Mouse (Mus musculus) left cerebral cortex, postnatal 4 days (tissue): ENCODE measurements around the gene Arvcf. TPM values are rescaled to one million over a fixed set of nuclear protein-coding genes. Genes with fewer than 3 reads are reported as not detected.

Source experiments
- DNase-seq: peaks from one replicate; pipeline ENCODE4 v3.0.0-alpha.2; 2022
- intact Hi-C: fragments of 180-260 bp; cut with DNase I; formaldehyde crosslinking; loops from one replicate; pipeline ENCODE4 v1.15.1; 2025
- total RNA-seq, 2 experiments: library from RNA; stranded (reverse); gene quantifications; 2 replicates each; pipeline ENCODE4 v1.2.3; 2021

The Arvcf gene
- total RNA-seq = 10 to 100 TPM; 74.7 to 80.3 TPM

DNA sequence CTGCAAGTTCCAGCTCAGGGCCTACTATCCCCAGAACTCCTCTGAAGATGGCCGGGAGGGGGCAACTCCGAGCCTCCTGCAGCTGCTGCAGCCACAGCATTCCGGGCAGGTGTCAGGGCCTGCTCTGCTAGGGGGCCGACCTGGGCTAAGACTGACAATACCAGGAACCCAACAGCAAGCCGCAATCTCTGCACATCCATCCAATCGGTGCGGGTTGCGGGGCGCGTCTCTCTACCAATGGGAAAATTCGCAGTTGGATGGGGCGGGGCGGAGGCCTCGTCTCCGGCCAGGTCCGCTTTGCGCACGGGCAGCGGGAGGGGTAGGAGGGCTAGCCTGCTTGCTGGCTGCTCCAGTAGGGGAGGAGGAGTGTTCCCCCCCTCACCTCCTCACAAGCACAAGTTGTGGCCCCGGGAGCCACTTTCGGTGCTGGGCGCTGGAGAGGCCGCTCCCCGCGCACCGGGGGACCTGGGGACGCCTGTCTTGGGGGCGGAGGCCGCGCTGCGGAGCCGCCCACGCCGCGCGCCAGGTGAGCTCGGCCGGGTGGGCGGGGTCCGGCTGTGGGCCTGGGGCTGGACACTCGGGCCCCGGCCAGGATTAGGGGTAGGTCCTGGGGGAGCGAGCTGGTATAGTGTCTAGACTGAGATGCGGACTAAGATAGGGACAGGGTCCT is at the start of gene Arvcf, which contains the start of gene Tango2:
Gene Arvcf (plus strand): TSS at position 252 of the 670 bp plus-strand sequence.
Gene Tango2 (minus strand): TSS at position 173 of the 670 bp plus-strand sequence.
- intact Hi-C loops = loop anchor here (5.0 kb wide), 2 partner anchors 59 to 269 kb away; no protein-coding TSS in a partner anchor

DNA sequence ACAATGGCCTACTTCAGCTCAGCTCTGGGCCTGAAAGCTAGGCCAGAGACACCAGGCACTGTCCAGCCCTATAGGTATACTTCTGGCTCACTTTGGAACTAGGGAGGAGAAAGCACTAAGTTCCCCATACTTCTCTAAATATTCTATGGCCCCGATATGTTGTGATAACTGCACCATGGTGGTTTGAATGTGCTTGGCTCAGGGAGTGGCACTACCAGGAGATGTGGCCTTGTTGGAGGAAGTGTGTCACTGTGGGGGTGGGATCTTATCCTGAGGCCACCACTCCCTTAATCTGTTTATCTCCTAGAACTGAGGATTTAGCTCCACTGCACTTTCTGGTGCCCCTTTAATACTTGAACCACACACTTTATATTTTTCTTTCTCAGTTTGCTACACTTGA is 39.8 kb upstream of the Arvcf start:
- intact Hi-C loops = no loop called here
- no peak for DNase-seq

More for the DNA sequence above, at the start of gene Arvcf, which contains the start of gene Tango2:
- peak; percentile 93 for DNase-seq

- intact Hi-C loops = no loop called here
- DNase-seq = no peak
Measured at GRCm38 (mm10) chr16:18318992-18319391, 29.0 kb upstream of the Arvcf start.

DNA sequence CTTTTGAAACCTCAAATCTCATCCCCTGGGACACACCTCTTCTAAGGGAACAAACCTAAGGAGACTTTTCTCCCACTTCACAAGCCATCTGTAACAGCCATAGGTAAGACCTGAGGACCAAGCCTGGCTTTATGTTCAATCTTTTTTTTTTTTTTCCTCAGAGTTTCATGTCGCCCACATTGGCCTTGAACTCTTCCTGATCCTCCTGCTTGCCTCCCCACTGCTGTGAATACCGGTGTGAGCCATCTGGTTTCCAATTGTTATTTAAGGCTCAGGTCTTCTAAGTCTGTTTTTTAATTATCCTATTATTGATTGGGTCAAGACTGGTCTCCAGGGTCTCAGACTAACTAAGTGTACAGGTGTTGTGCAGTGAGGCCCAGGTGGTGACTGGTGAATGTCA is 26.5 kb upstream of the Arvcf start:
- DNase-seq = no peak
- intact Hi-C loops = no loop called here

DNA sequence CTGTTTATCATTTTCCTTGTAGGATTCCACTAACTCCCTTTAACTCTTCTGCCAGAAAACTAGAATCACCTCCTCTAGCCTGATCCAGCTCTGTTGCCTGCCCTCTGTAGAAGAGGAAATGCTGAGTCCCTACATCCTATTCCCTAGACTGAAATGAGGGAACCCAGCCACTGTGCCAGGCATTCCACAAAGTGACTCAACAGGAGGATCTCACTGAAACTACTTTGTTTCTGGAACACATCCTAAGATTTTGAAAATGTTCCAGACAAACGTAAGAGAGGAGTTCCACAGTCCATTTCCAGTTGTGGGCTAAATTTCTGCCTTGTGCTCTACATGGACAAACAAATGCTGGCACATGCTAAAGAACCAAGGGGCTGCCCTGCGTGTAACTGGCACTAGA is 24.5 kb upstream of the Arvcf start:
- intact Hi-C loops = no loop called here
- no peak for DNase-seq

DNA sequence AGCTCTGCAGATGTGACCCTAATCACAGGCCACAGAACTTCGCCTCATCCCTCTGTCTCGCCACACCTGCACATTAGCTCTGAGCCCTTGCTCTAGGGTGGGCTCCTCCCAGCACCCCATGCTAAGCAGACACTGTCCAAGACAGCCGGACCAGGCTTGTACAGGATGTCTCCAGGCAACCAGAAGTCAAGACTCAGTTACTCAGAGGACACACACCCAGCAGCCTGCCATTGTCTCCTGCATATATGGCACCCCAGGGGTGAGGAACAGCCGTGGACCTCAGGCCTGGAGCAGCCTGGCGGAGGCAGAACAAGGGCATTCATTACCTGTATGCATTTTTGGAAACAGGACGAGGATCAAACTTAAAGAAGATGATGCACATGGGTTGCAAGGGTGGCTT is 24.0 kb upstream of the Arvcf start:
- no peak for DNase-seq
- intact Hi-C loops = no loop called here

- intact Hi-C loops = no loop called here
- no peak for DNase-seq
Measured at GRCm38 (mm10) chr16:18325741-18326140, 22.2 kb upstream of the Arvcf start.

DNA sequence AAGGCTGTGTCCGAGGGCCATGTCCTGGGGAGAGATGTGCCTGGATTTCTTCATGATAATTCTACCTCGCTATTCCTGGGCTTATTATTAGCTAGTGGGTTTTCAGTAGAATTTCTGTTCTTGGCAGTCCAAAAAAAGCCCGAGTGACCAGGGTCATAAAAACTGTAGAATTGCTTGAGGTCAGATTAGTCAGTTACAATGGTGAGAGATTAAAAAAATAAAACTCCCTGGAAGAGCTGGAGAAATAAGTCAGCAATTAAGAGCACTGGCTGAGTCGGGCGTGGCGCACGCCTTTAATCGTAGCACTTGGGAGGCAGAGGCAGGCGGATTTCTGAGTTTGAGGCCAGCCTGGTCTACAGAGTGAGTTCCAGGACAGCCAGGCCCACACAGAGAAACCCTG is 20.0 kb upstream of the Arvcf start:
- intact Hi-C loops = no loop called here
- DNase-seq = no peak

GRCm38 (mm10) chr16:18328524-18328923 is 19.5 kb upstream of the Arvcf start:
- intact Hi-C loops = no loop called here
- no peak for DNase-seq

DNA sequence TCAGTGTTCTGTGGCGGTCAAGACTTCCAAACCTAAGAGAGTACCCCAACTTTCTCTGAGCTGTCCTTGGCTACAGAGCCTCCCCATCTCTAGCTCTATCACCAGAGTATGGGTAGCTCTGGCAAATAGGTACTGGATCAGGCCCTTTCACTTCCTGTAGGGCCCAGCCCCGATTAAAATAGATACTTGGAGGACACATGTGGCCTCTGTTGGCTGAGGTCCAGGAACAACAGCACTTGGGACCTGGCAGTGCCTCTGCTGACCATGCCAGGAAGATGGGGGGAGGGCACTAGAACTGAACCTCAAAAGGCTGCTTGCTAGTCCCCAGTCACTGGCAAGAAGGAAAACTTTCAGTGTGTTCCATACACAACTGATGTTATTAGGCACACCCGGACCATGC is 14.0 kb upstream of the Arvcf start:
- intact Hi-C loops = no loop called here
- DNase-seq = no peak

DNA sequence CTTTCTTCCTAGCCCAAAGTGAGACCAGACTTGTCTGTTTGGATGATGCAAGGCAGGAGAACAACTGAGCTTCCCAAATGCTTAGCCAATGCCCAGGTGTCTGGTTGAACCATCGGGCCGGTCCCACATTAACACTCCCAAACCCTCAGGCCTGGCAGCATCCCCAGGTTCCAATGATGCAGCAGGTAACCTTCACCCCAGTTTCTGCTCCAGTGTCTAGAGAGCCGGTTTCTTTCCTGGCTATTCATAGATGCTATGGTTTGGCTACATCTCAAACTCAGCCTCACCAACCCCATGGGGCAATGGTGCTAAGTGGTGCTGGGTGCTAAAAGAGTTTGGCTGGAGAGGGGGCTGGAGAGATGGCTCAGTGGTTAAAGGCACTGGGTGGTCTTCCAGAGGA is 12.0 kb upstream of the Arvcf start:
- no peak for DNase-seq
- intact Hi-C loops = no loop called here

DNA sequence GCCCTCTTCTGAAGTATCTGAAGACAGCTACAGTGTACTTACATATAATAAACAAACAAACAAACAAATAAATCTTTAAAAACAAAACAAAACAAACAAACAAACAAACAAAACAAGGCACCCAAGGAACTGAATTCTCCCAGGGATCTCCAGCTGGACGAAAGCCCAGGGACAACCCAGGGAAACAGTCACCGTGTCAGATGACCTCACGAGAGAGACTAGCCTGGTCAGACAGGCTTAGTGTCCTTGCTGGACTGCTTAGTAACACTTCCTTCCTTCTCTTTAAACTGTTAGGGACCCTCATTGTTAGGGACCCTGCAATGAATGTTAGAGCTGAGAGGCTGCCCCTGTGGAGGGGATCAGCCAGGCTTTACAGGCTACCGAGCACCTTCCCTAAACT is 10.7 kb upstream of the Arvcf start:
- no peak for DNase-seq
- intact Hi-C loops = no loop called here

DNA sequence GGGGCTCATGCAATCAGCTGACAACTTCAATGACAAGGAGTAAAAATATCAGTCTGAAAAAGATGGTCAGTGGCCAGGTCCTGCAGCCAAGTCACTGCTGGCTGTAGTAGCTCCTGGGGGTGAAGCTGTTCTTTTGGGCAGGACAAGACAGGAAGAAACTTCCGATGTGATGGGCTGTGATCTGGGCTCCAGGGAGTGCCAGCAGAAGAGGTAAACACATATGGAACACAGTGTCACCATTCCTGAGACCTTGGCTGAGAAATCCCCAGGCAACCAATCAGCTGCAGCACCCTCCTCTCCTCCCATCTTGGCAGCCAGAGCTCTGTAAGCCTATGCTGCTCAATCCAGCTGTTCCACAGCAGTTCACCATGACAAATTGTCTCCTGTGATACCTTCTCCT is 8.1 kb upstream of the Arvcf start:
- DNase-seq = no peak
- intact Hi-C loops = no loop called here

DNA sequence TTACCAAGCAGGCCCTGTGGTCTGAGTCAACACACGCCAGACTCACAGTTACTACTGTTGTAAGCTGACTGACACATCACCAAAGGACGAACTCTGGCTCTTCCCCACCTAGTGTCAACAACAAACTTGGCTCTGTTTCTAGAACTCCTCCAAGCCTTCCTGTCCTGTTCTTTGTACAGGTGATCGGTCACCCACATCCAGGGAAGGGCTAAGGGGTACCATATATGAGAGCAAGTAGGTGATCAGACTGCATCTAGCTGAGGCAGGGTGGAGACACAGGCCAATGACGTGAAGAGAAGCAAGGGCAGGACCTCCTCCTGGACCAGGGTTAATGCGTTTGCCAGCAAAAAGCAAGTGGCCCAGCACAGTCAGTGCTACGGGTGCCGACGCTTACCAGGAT is 6.4 kb upstream of the Arvcf start:
- DNase-seq = no peak
- intact Hi-C loops = no loop called here

DNA sequence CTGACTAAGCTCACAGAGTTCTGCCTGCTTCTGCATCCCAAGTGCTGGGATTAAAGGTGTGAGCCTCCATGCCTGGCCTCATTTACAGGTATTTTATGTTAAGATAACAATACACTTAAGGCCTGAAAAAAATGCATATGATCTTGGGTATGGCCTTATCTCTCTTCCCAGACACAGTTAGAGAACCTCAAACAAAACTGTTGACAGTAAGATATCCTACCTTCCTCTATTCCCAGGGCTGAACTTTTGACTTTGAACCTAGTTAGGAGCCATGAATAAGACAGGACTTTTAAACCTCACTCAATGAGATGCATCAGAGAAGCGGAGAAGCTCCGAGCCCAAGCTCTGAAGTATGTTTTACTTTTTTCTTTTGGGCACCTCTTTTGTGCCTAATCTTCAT is 5.9 kb upstream of the Arvcf start:
- intact Hi-C loops = no loop called here
- DNase-seq = no peak

DNA sequence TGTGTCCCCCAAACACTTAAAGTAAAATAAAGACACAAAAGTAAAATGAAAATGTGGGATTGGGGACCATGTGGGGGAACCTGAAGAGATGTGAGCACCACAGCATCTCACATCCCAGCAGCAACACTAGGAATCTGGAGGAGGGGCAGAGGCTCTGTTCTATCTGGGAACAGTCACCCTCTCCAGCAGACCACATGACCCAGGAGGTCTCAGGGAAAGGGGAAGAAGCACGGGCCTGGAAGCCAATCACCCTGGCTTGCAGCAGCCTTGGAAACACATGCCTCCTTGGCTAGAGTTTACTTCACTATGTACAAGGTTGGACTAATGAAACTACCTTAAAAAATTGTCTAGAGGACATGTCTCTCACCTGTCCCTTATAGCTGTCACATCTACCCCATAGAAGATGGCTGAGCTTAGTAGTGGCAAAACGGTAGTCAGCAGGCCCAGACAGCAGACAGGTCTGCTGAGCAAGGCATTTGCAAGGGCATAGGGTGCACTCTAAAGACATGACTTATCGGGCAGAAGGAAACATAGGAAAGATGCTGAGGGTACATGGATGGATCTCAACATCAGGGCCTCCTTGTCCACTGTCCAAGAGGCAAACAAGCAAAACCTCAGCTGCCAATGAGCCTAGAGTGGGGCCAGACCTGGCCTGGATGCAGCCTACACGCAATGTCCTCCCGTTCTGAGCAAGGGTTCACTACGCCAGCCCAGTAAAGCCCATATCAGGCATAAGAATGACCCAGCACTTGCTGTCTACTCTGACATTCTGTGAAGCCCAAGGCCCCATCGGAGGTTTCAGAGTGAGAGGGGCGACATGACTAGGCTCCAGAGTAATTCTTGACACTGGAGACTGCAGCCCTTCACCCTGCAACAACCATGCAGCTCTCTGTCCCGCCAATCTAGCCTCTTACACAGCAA is 5.1 kb upstream of the Arvcf start:
- DNase-seq = no peak
- intact Hi-C loops = no loop called here

- intact Hi-C loops = no loop called here
- peak; percentile 98 for DNase-seq
Measured at GRCm38 (mm10) chr16:18343778-18344177, 4.2 kb upstream of the Arvcf start.

DNA sequence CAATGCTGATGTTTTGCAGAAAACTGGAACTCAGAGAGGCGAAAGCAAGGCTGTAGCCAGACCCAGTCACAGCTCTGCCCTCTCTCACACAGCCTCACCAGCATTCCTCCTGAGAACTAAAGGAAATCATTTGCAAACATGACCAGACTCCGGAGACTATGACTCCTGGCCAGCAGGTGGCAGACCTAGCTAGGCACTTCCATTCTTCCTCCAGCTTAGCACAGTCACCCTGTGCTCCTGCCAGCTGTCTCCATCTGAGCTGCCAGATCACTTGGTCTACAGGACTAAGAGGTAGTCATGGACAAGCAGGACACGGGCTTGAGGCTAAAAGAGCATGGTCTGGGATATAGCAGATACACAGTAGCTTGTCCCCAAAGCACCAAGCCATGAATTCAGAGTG is 2.7 kb upstream of the Arvcf start:
- intact Hi-C loops = loop anchor here (5.0 kb wide), 2 partner anchors 62 to 272 kb away; no protein-coding TSS in a partner anchor
- peak; percentile 92 for DNase-seq

DNA sequence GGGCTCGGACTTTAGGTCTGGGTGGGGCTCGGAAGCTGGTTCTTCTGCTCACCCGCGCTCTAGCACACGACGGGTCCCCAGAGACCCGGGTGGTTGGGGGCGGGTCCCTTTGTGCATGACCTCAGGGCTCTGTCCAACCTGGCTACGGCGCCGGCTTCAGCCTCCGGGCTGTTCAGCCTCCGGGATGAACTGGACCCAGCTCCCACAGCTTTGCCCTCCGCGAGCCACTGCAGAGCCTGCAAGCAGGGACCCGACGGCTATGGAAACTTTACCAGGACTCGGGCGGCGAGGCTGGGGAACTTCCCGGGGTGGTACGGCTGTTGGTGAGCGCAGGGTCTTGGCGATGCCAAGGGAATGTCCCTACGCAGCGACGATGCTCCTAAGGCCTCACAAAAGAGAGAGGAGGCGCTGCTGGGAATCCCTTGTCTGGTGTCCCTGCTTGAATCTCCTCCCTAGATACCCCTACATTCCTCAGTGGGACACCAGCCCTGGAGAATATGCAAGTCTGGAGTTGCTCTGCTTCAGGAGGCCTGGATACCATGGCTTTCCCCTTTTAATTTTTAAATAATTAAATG is 706 bp downstream of the Arvcf start:
- intact Hi-C loops = loop anchor here (5.0 kb wide), 2 partner anchors 59 to 269 kb away; no protein-coding TSS in a partner anchor
- peak; percentile 46 for DNase-seq

- intact Hi-C loops = loop anchor here (5.0 kb wide), 3 partner anchors 47 to 267 kb away; no protein-coding TSS in a partner anchor
- DNase-seq = no peak
Measured at GRCm38 (mm10) chr16:18349761-18350325, 1.9 kb downstream of the Arvcf start.
